Mouse (Mus musculus) hindbrain, embryonic 16.5 days (tissue): ENCODE measurements around the gene Otud7b. TPM values are rescaled to one million over a fixed set of nuclear protein-coding genes. Genes with fewer than 3 reads are reported as not detected.

Experiments
- ATAC-seq: fragments of 200-750 bp; cut with Nextera tagmentation; 2 replicates; pipeline ENCODE4 v1.8.0; 2017; ENCODE audit warnings: moderate TSS enrichment, moderate library complexity
- H3K27ac ChIP-seq: fragments of 300-500 bp; sonication (generic); 2 replicates; pipeline ENCODE4 v1.5.1; 2014; ENCODE audit warnings: low read depth, mild to moderate bottlenecking, control low read depth, low read length, moderate library complexity
- H3K27me3 ChIP-seq: fragments of 300-500 bp; sonication (generic); replicated peaks from 2 replicates; pipeline ENCODE4 v1.6.1; 2014; ENCODE audit warnings: low read length; ENCODE audit not compliant: control insufficient read depth, insufficient read depth
- H3K36me3 ChIP-seq: fragments of 300-500 bp; sonication (generic); 2 replicates; pipeline ENCODE4 v1.6.1; 2014; ENCODE audit warnings: mild to moderate bottlenecking, low read length, moderate library complexity, mixed read lengths; ENCODE audit not compliant: control insufficient read depth, insufficient read depth
- H3K4me1 ChIP-seq: fragments of 300-500 bp; sonication (generic); 2 replicates; pipeline ENCODE4 v1.6.1; 2014; ENCODE audit warnings: low read depth, low read length; ENCODE audit not compliant: control insufficient read depth, insufficient read depth
- H3K4me2 ChIP-seq: fragments of 300-500 bp; sonication (generic); 2 replicates; pipeline ENCODE4 v1.6.1; 2014; ENCODE audit warnings: mild to moderate bottlenecking, low read length, control low read depth, moderate library complexity
- H3K4me3 ChIP-seq: fragments of 300-500 bp; sonication (generic); 2 replicates; pipeline ENCODE4 v1.5.1; 2014; ENCODE audit warnings: mild to moderate bottlenecking, low read length, control low read depth, moderate library complexity
- H3K9ac ChIP-seq: fragments of 300-500 bp; sonication (generic); 2 replicates; pipeline ENCODE4 v1.6.1; 2014; ENCODE audit warnings: low read depth, mild to moderate bottlenecking, control low read depth, low read length, moderate library complexity
- H3K9me3 ChIP-seq: fragments of 300-500 bp; sonication (generic); 2 replicates; pipeline ENCODE4 v1.6.1; 2014; ENCODE audit warnings: mild to moderate bottlenecking, low read length, moderate library complexity; ENCODE audit not compliant: control insufficient read depth
- WGBS: fragments of 180-500 bp; shearing (Covaris S2); extraction: QIAGEN DNeasy Blood & Tissue Kit; methylation state at CpG from one replicate; pipeline ENCODE4 v1.1.7; 2014; 5-methylcytosine and 5-hydroxymethylcytosine counted together
- polyA plus RNA-seq: library from polyadenylated mRNA; unstranded; fragments of >200 nt; fragmentation: Nextera tagmentation; extraction: Ambion mirVana; gene quantifications from 2 replicates; pipeline ENCODE4 v1.2.1, GENCODE M21; 2015

The Otud7b gene
- polyA plus RNA-seq, 1 experiment from 2014 or later: 8.7 TPM

DNA sequence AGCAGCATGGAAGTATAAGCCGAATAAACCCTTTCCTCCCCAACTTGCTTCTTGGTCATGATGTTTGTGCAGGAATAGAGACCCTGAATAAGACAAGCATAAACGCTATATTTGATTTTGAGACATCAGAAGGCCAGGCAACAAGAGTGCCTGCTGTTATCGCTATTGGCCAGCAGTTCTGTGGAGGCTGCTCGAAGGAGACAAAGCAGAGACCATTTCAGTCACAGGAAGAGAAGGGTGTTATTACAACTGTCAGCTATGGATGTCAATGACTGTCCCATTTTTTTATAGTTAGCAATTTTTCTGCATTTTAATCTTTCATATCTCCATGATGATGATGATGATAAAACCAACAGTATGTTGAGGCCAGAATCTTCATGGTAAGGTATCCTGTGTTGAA, 22.7 kb upstream of the Otud7b start:
- 91% methylated on average over 4 of the region's 4 CpGs for WGBS

DNA sequence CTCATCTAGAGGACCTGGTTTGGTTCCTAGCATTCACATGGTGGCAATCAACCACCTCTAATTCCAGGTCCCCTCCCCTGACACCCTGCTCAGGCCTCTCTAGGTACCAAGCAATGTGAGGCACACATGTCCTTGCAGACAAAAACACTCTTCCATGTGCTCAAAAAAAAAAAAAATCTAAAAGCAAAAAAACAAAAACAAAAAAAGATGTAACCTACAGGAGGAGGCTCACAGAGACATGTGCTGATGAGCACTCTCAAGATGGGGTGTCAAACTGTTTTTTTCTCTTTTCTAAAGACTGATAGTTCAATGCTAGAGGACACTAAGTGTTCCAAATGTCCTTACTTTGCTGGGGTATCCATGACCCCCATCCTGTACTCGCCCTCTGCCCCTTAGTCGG, 22.2 kb upstream of the Otud7b start:
- ATAC-seq: no peak
- no peaks in the 10 kb centered on the region for H3K9me3 ChIP-seq
- no peak overlapping the region for H3K4me2 ChIP-seq
- no peaks in the 10 kb centered on the region for H3K36me3 ChIP-seq
- no peaks in the 10 kb centered on the region for H3K4me1 ChIP-seq
- no peaks in the 10 kb centered on the region for H3K27me3 ChIP-seq
- WGBS: 89% methylated on average over 2 of the region's 2 CpGs
- H3K9ac ChIP-seq: no peak overlapping the region
- no peak overlapping the region for H3K27ac ChIP-seq
- H3K4me3 ChIP-seq: no peak overlapping the region

More for the DNA sequence above, 22.7 kb upstream of the Otud7b start:
- no peak overlapping the region for H3K4me3 ChIP-seq
- no peaks in the 10 kb centered on the region for H3K4me1 ChIP-seq
- H3K27me3 ChIP-seq: no peaks in the 10 kb centered on the region
- ATAC-seq: no peak
- no peak overlapping the region for H3K9ac ChIP-seq
- no peak overlapping the region for H3K4me2 ChIP-seq
- H3K36me3 ChIP-seq: no peaks in the 10 kb centered on the region
- no peaks in the 10 kb centered on the region for H3K9me3 ChIP-seq
- H3K27ac ChIP-seq: no peak overlapping the region

DNA sequence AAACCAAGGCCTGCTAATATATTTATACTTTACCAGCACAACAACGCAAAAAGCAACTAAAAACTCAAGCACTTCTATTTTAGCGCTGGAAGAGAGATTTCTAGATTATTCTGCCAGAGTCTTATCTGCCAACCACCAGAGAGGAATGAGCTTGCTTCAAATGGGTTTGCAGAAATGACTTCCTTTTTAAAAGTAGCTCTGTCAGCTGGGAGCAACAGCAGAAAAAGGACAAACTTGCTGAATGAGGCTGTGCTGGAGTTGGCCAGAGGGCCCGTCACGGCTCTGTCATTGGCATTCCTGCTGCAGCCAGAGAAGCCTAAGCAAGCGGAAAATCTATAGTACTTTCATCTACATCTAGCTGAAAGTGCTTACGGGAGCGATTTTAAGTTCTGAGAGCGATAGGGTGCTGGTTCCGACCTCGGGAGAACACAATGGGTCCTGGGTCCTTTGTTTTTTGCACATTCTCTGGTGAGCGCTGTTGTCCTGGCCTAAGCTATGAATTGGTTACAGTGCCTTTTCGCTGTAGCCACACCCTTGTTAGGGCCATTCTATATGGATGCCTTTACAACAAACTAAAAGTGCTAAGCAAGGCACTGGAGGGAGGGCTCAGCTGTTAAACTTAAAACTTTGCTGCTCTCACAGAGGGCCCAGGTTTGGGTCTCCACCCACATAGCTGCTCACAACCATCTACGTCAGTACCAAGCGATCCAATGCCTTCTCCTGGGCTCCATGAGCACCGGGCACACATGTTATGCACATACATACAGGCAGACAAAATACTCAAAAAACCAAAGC, 21.4 kb upstream of the Otud7b start:
- H3K9me3 ChIP-seq: no peaks in the 10 kb centered on the region
- no peaks in the 10 kb centered on the region for H3K36me3 ChIP-seq
- no peak for ATAC-seq
- H3K4me3 ChIP-seq: no peak overlapping the region
- no peaks in the 10 kb centered on the region for H3K4me1 ChIP-seq
- H3K27me3 ChIP-seq: no peaks in the 10 kb centered on the region
- H3K9ac ChIP-seq: no peak overlapping the region
- H3K4me2 ChIP-seq: no peak overlapping the region
- 63% methylated on average over 15 of the region's 15 CpGs for WGBS
- no peak overlapping the region for H3K27ac ChIP-seq

- H3K4me2 ChIP-seq: no peak overlapping the region
- H3K9ac ChIP-seq: no peak overlapping the region
- no peaks in the 10 kb centered on the region for H3K36me3 ChIP-seq
- H3K27me3 ChIP-seq: no peaks in the 10 kb centered on the region
- no peak overlapping the region for H3K27ac ChIP-seq
- ATAC-seq: no peak
- H3K9me3 ChIP-seq: no peaks in the 10 kb centered on the region
- 75% methylated on average over 10 of the region's 10 CpGs for WGBS
- H3K4me1 ChIP-seq: no peaks in the 10 kb centered on the region
- no peak overlapping the region for H3K4me3 ChIP-seq
Observed at GRCm38 (mm10) chr3:96084146-96084755, 20.1 kb upstream of the Otud7b start.

DNA sequence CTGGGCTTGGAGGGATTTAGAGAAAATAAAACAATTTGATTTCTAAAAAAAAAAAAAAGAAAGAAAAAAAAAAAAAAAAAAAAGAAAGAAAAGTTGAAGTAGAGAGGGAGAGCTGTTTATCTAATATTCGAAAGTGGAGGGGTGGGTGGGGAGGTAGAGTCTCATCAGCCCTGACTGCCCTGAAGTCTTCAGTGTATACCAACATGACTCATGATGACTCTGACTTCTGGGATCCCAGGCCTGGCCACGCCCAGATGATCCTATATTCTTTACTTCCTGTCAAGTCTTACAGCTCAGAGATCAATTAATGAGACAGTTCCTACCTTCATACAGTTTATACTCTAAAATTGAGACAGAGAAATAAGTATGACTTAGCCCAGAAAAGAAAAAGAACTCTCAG, 17.1 kb upstream of the Otud7b start:
- Histone ChIP-seq H3K4me1 (no peaks in the 10 kb centered on the region), H3K4me3 (no peak overlapping the region), H3K9me3 (no peaks in the 10 kb centered on the region), H3K27me3 (no peaks in the 10 kb centered on the region), H3K9ac (no peak overlapping the region), H3K4me2 (no peak overlapping the region), H3K27ac (no peak overlapping the region), H3K36me3 (no peaks in the 10 kb centered on the region)
- no peak for ATAC-seq
- 66% methylated on average over 2 of the region's 2 CpGs for WGBS

GRCm38 (mm10) chr3:96087801-96088200, 16.5 kb upstream of the Otud7b start:
- Histone ChIP-seq H3K4me2 (no peak overlapping the region), H3K9ac (no peak overlapping the region), H3K36me3 (no peaks in the 10 kb centered on the region), H3K9me3 (no peaks in the 10 kb centered on the region), H3K4me3 (no peak overlapping the region), H3K27me3 (no peaks in the 10 kb centered on the region), H3K4me1 (no peaks in the 10 kb centered on the region), H3K27ac (no peak overlapping the region)
- 81% methylated on average over 4 of the region's 4 CpGs for WGBS
- ATAC-seq: no peak

GRCm38 (mm10) chr3:96089882-96090489, 14.3 kb upstream of the Otud7b start:
- Histone ChIP-seq H3K36me3 (no peaks in the 10 kb centered on the region), H3K4me3 (no peak overlapping the region), H3K27me3 (no peaks in the 10 kb centered on the region), H3K4me2 (no peak overlapping the region), H3K4me1 (no peaks in the 10 kb centered on the region), H3K27ac (no peak overlapping the region), H3K9ac (no peak overlapping the region), H3K9me3 (no peaks in the 10 kb centered on the region)
- WGBS: 73% methylated on average over 2 of the region's 2 CpGs
- ATAC-seq: no peak

GRCm38 (mm10) chr3:96091146-96091545, 13.2 kb upstream of the Otud7b start:
- WGBS: 69% methylated on average over 2 of the region's 2 CpGs
- Histone ChIP-seq H3K4me1 (no peaks in the 10 kb centered on the region), H3K4me3 (no peak overlapping the region), H3K36me3 (no peaks in the 10 kb centered on the region), H3K4me2 (no peak overlapping the region), H3K27me3 (no peaks in the 10 kb centered on the region), H3K9me3 (no peaks in the 10 kb centered on the region), H3K27ac (no peak overlapping the region), H3K9ac (no peak overlapping the region)
- no peak for ATAC-seq

DNA sequence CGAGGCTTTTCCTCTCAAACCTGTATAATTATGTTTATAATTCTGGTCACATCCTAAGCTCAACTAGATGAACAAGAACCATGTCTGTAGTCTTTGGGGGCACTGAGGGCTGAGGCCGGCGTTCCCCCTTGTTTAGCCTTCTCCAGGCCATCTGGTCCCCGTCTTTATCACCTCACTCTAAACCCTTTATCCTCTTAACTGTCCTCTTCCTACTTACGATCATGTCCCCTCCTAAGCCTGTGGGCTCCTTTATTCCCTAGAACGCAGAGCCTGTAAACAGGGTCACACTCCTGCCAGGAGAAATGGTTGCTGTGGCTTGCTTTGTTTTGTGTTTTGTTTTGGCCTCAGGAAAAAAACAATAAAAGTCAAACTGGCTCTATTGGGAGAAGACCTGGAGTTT, 12.4 kb upstream of the Otud7b start:
- Histone ChIP-seq H3K9ac (no peak overlapping the region), H3K27ac (no peak overlapping the region), H3K4me3 (no peak overlapping the region), H3K9me3 (no peaks in the 10 kb centered on the region), H3K36me3 (no peaks in the 10 kb centered on the region), H3K4me1 (no peaks in the 10 kb centered on the region), H3K27me3 (no peaks in the 10 kb centered on the region), H3K4me2 (no peak overlapping the region)
- ATAC-seq: no peak
- WGBS: 69% methylated on average over 6 of the region's 6 CpGs
